Mouse (Mus musculus) CH12.LX (cell line): Measurements from ENCODE around the gene 6030468B19Rik.

Experiments
- CHD2 ChIP-seq: IDR thresholded peaks from 2 replicates; pipeline ENCODE4 v1.6.1; 2011; ENCODE audit warnings: low read length, improper control_type of control experiment
- CTCF ChIP-seq, 2 experiments: IDR thresholded peaks in 1 of 2; conservative IDR thresholded peaks in 1 of 2; 2 replicates each; pipeline ENCODE4 v1.5.1; 2011 to 2012; ENCODE audit warnings: low read depth in 2 of 2, low read length in 2 of 2, improper control_type of control experiment in 1 of 2, inconsistent platforms in 1 of 2, mild to moderate bottlenecking in 1 of 2, moderate library complexity in 1 of 2
- EP300 ChIP-seq: IDR thresholded peaks from 2 replicates; pipeline ENCODE4 v1.6.1; 2011; ENCODE audit warnings: low read length, improper control_type of control experiment
- ETS1 ChIP-seq: conservative IDR thresholded peaks from 2 replicates; pipeline ENCODE4 v1.6.1; 2012; ENCODE audit warnings: low read depth, mild to moderate bottlenecking, inconsistent platforms, low read length, improper control_type of control experiment, moderate library complexity
- JUN ChIP-seq: IDR thresholded peaks from 2 replicates; pipeline ENCODE4 v1.6.1; 2011; ENCODE audit warnings: low read depth, mild to moderate bottlenecking, low read length, improper control_type of control experiment, moderate library complexity; ENCODE audit not compliant: insufficient read depth
- KAT2A ChIP-seq: IDR thresholded peaks from 2 replicates; pipeline ENCODE4 v1.6.1; 2012; ENCODE audit warnings: low read length, improper control_type of control experiment, inconsistent platforms; ENCODE audit not compliant: insufficient replicate concordance
- MAX ChIP-seq: IDR thresholded peaks from 2 replicates; pipeline ENCODE4 v1.6.1; 2011; ENCODE audit warnings: low read length, improper control_type of control experiment
- MAZ ChIP-seq: IDR thresholded peaks from 2 replicates; pipeline ENCODE4 v1.6.1; 2012; ENCODE audit warnings: low read depth, mild to moderate bottlenecking, inconsistent platforms, low read length, improper control_type of control experiment, moderate library complexity
- NELFE ChIP-seq: IDR thresholded peaks from 2 replicates; pipeline ENCODE4 v1.6.1; 2011; ENCODE audit warnings: low read depth, low read length, improper control_type of control experiment
- NRF1 ChIP-seq: IDR thresholded peaks from 2 replicates; pipeline ENCODE4 v1.6.1; 2014; ENCODE audit warnings: low read depth, mild to moderate bottlenecking, inconsistent platforms, low read length, improper control_type of control experiment, moderate library complexity
- POLR2A ChIP-seq: IDR thresholded peaks from 2 replicates; pipeline ENCODE4 v1.6.1; 2011; ENCODE audit warnings: low read depth, mild to moderate bottlenecking, improper control_type of control experiment, low read length
- UBTF ChIP-seq: IDR thresholded peaks from 2 replicates; pipeline ENCODE4 v1.6.1; 2012; ENCODE audit warnings: low read depth, mild to moderate bottlenecking, inconsistent platforms, low read length, improper control_type of control experiment, moderate library complexity

DNA sequence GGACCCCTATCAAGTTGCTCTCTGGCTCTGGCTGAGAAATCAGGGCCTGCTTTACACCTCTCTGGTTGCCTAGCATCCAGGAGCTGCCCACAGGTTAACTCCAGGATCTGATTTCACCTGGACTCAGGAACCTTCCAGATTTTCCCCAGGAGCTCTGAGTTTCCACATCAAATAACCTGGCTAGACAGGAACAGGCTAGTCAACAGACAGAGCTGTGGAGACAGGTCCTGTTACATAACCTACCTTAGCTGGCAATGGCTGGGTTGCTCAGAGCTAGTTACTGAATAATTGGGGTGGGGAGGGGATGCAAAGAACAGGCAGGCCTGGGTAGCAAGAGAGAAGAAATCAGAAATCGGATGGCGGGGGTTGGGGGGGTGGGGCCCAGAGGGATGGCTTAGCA, 47.5 kb downstream of the 6030468B19Rik start:
- TF ChIP-seq MAZ (no peak), NRF1 (no peak), UBTF (no peak), CTCF (conservative IDR thresholded peaks at IDR 0.05 in 1 of 2, IDR thresholded peaks at IDR 0.05 in 1 of 2; ENCODE audit: low read depth in 2 of 2, low read length in 2 of 2) (no peak), CHD2 (no peak), JUN (no peak), EP300 (no peak), KAT2A (no peak), MAX (no peak), POLR2A (no peak), NELFE (no peak), ETS1 (no peak)
